Mouse (Mus musculus): ENCODE measurements at regions not wholly inside any gene's neighbourhood (a gene's known extent, or its start where the extent isn't known, plus 50 kb on each side); places are given as distances from the start of the nearest gene placed in this dataset.
"Not testable (repeated sequence)": the region's sequence is repeated elsewhere in the genome, so short reads cannot be mapped to it uniquely, and the experiment has no call there.

- no peak for DNase-seq
These were observed 64.3 kb upstream of the Rtn4 start for GRCm38 (mm10) chr11:29628476-29628875.

DNA sequence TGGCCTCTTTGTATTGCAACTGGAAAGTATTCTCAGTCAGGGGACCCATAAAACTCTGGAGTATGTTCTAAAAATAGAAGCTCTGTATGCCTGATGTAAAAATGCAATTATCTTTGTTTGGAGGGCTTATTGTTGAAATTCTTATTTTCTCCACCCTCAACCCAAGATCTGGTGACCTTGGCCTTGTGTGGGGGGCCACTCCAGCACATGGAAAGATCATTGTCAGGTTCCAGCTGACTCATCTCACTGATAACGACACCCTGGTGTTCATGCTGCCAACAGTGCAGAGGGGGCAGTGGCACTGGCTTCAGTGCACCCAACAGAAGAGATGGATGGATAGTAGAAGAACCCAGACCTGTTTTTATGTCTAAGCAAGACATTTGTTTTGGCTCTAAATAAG is 60.3 kb upstream of the Rtn4 start:
- peak; percentile 11 to 14 for DNase-seq

DNA sequence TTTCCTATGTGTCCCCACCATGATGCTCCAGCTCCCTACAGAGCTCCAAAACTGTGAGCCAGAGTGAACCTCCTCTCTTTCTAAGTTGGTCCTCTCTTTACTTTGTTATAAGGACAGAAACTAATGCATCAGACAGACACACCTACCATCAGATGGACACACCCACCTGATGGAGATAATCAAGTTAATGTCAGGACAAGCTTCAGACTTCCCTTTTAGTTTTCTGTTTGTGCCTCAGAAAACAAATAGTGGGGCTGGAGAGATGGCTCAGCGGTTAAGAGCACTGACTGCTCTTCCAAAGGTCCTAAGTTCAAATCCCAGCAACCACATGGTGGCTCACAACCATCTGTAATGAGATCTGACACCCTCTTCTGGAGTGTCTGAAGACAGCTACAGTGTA is 59.5 kb upstream of the Rtn4 start:
- DNase-seq, result not testable (repeated sequence)

- peak; percentile 10 to 31 for DNase-seq
These were observed 56.0 kb upstream of the Rtn4 start for GRCm38 (mm10) chr11:29636759-29637200.

DNA sequence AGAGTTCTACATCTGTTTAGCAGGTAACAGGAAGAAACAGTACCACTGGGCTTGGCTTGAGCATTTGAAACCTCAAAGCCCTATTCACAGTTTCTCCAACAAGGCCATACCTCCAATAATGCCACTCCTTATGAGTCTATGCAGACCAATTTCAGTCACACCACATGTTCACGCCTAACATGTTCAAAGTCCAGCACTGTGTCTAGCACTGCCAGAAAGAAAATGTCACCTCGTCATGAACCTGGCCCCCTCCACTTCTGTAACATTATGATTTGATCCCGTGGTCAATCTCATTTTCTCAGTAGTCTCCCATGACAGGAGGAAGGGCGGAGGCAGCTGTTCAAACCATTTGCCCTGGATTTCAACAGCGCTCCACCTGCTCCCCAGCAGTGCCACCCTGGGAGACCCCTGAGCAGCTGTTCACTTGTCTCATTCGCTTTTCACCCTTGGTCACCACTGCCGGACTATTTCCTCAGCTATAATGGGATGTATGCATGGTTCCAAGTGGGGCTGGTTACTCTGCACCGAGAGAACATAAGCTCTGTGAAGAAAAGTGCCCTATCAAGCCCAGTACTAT is 54.6 kb upstream of the Rtn4 start:
- no peak for DNase-seq

DNA sequence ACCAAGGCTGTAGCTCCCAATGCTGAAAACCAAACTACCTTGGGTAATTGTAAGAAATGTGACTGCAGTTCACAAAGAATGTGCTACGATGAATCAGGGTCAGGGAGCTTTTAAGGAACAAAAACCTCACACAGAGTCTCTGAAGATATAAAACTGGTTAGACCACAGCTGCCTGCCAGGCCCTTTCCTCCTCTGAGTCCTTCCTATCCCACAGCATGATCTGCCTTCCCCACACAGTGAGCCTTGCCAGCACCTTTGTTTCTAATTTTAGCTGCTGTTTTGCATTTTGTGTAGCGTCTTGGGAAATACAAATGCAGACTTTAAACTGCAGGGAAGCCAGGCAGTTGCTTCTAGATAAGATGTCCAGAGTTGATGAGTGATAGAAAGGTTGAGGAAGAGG is 53.9 kb upstream of the Rtn4 start:
- DNase-seq, result peak in 1 of 2 experiments; percentile 7
